Mouse (Mus musculus) heart, postnatal 0 days (tissue): ENCODE measurements at regions not wholly inside any gene's neighbourhood (a gene's known extent, or its start where the extent isn't known, plus 50 kb on each side); places are given as distances from the start of the nearest gene placed in this dataset.

ENCODE experiments used
- ATAC-seq: fragments of 200-750 bp; cut with Nextera tagmentation; 2 replicates; pipeline ENCODE4 v1.8.0; 2017; ENCODE audit warnings: low read depth, moderate number of reproducible peaks, moderate library complexity; ENCODE audit not compliant: insufficient read depth
- DNase-seq: peaks from one replicate; pipeline ENCODE4 v3.0.0-alpha.2; 2016; ENCODE audit warnings: low spot score
- H3K27ac ChIP-seq: fragments of 300-500 bp; sonication (generic); 2 replicates; pipeline ENCODE4 v1.5.1; 2014; ENCODE audit warnings: low read depth, mild to moderate bottlenecking
- H3K27me3 ChIP-seq: fragments of 300-500 bp; sonication (generic); 2 replicates; pipeline ENCODE4 v1.6.1; 2014; ENCODE audit warnings: low read length, mixed read lengths; ENCODE audit not compliant: control insufficient read depth, insufficient read depth
- H3K36me3 ChIP-seq: fragments of 300-500 bp; sonication (generic); replicated peaks from 2 replicates; pipeline ENCODE4 v1.6.1; 2014; ENCODE audit warnings: low read length, mixed read lengths; ENCODE audit not compliant: control insufficient read depth, insufficient read depth
- H3K4me1 ChIP-seq: fragments of 300-500 bp; sonication (generic); 2 replicates; pipeline ENCODE4 v1.6.1; 2014; ENCODE audit warnings: antibody characterized with exemption; ENCODE audit not compliant: control insufficient read depth, insufficient read depth
- H3K4me2 ChIP-seq: fragments of 300-500 bp; sonication (generic); 2 replicates; pipeline ENCODE4 v1.6.1; 2014; ENCODE audit warnings: low read depth, mild to moderate bottlenecking, low read length, moderate library complexity
- H3K4me3 ChIP-seq: fragments of 300-500 bp; sonication (generic); 2 replicates; pipeline ENCODE4 v1.5.1; 2014; ENCODE audit warnings: low read depth, low read length
- H3K9ac ChIP-seq: fragments of 300-500 bp; sonication (generic); replicated peaks from 2 replicates; pipeline ENCODE4 v1.6.1; 2014; ENCODE audit warnings: low read depth, low read length, mixed read lengths
- H3K9me3 ChIP-seq: fragments of 300-500 bp; sonication (generic); replicated peaks from 2 replicates; pipeline ENCODE4 v1.6.1; 2016; ENCODE audit warnings: low read length; ENCODE audit not compliant: control insufficient read depth
- CTCF ChIP-seq: IDR thresholded peaks from 2 replicates; pipeline ENCODE4 v1.5.1; 2016; ENCODE audit warnings: antibody characterized with exemption, control low read depth, low read depth
- EP300 ChIP-seq: IDR thresholded peaks from 2 replicates; pipeline ENCODE4 v1.6.1; 2016; ENCODE audit warnings: antibody characterized with exemption, low read depth
- WGBS: fragments of 180-500 bp; shearing (Covaris S2); extraction: QIAGEN DNeasy Blood & Tissue Kit; methylation state at CpG from one replicate; pipeline ENCODE4 v1.1.7; 2014; 5-methylcytosine and 5-hydroxymethylcytosine counted together

DNA sequence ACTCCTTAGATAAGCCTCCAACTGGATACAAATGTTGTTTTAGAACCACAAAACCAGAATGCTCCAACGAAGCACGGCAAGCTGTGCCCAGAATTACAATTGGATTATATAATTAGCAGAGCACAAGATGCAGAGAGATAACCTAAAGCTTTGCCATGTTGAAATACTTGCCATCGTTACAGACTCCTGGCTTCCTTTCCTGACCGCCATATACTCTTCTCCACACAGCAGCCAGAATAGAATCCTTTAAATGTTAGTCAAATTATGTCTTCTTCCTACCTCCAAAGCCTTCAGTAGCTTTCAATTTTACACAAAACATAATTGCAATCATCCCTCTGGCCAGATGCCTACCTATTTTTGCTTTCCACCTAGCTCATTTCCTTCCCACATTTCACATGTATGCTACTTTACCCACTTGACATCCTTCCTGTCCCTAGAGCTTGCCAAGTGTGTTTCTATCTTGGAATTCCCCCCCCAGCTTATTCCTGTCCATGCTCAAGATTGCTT, 52.8 kb upstream of the G2e3 start:
- DNase-seq (no peak), ATAC-seq (no peak)
- Histone ChIP-seq H3K36me3 (no peaks in the 10 kb centered on the region), H3K9me3 (no peaks in the 10 kb centered on the region), H3K4me3 (no peak overlapping the region), H3K9ac (no peak overlapping the region), H3K27ac (no peak overlapping the region), H3K27me3 (no peaks in the 10 kb centered on the region), H3K4me2 (no peak overlapping the region), H3K4me1 (no peaks in the 10 kb centered on the region; the same call in 1 of the 2 replicates)
- TF ChIP-seq CTCF (no peak), EP300 (no peak)
- 65% methylated on average over 4 of the region's 4 CpGs for WGBS

DNA sequence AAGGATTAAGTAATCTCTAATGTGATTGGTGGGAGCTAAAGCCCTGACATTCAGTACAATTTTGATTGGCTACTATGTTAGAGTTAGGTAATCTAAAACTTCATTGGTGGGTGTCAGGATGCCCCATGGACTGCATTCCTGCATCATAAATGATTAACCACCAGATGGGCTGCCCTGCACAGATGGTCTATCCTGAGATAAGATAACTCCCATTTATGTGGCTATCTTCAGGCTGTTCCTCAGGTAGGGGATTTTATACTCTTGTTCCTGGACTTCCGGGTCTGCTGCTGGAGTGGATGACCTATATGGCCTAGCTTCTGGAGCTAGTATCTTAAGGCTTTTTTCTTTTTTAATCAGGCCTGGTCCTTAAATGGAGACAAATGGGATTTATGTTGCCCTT, 69.5 kb upstream of the G2e3 start:
- no peaks in the 10 kb centered on the region for H3K4me1 ChIP-seq
- H3K27ac ChIP-seq, result no peak overlapping the region
- no peaks in the 10 kb centered on the region for H3K27me3 ChIP-seq
- no peak for TF ChIP-seq EP300
- no peak for TF ChIP-seq CTCF
- H3K9ac ChIP-seq, result no peak overlapping the region
- no peaks in the 10 kb centered on the region for H3K36me3 ChIP-seq
- ATAC-seq, result no peak
- H3K9me3 ChIP-seq, result no peaks in the 10 kb centered on the region
- WGBS, result 69% methylated on average over 1 of the region's 1 CpGs
- H3K4me3 ChIP-seq, result no peak overlapping the region
- H3K4me2 ChIP-seq, result no peak overlapping the region
- no peak for DNase-seq

DNA sequence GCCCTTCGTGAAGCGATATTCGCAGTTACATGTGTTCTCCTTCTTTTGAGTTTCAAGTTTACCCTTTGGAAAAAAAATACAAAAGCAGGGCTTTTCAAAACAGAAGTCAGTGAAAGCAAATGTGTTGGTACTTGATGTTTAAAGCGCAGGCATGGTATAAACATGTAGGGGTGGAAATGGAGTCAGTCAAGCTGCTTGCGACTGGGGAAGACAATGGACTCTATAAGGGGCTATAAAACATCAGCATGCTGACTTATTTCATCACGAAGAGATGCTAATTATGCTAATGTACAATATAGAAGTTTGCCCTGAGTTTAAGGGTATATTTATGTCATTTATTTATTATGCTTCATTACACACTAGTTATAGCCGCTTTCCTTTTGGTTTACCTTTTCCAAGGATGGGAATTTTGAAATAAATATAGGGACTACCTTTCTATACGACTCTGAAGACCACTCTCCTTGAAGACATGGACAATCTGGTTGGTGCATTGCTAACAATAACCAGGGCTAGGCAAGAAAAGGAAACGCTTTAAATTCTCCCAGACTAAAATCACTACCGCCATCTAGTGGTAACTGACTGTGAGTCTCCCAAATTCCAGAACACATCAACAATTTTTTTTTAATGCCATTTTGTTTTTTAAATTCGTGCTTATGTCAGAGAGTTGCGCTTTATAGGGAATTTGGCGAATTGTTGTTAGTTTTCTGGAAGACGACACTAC, 71.9 kb upstream of the G2e3 start:
- WGBS, result 47% methylated on average over 14 of the region's 14 CpGs
- Histone ChIP-seq H3K27me3 (no peaks in the 10 kb centered on the region), H3K4me2 (peak overlapping the region; percentile 33), H3K9ac (no peak overlapping the region), H3K4me1 (no peaks in the 10 kb centered on the region), H3K27ac (no peak overlapping the region), H3K36me3 (no peaks in the 10 kb centered on the region), H3K9me3 (no peaks in the 10 kb centered on the region), H3K4me3 (no peak overlapping the region)
- ATAC-seq (no peak), DNase-seq (peak; percentile 60)
- TF ChIP-seq CTCF (peak; percentile 71), EP300 (no peak)

DNA sequence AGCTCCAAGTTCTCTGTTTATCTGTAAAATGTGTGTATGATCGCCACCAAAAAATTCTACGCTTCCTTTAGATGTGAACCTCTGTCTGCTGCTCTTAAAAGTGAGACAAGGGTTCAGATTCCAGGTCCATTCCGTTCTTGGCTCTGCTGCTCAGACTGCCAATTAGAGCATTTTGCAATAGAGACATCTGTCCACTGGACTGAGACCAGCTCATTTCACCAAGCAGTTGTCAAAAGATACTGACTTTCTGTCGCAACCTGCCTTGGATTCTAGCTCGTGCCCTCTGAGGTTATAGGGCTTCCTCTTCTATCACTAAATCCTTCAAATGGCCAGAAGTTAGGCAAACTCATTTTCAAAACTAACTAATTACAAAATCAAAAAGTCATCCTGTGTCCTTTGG, 74.4 kb upstream of the G2e3 start:
- H3K9ac ChIP-seq, result no peak overlapping the region
- H3K4me1 ChIP-seq, result no peaks in the 10 kb centered on the region
- H3K9me3 ChIP-seq, result no peaks in the 10 kb centered on the region
- 67% methylated on average over 5 of the region's 5 CpGs for WGBS
- DNase-seq (no peak), ATAC-seq (no peak)
- H3K27ac ChIP-seq, result no peak overlapping the region
- no peak overlapping the region for H3K4me3 ChIP-seq
- no peak for TF ChIP-seq CTCF
- TF ChIP-seq EP300, result no peak
- H3K36me3 ChIP-seq, result no peaks in the 10 kb centered on the region
- no peak overlapping the region for H3K4me2 ChIP-seq
- H3K27me3 ChIP-seq, result no peaks in the 10 kb centered on the region

DNA sequence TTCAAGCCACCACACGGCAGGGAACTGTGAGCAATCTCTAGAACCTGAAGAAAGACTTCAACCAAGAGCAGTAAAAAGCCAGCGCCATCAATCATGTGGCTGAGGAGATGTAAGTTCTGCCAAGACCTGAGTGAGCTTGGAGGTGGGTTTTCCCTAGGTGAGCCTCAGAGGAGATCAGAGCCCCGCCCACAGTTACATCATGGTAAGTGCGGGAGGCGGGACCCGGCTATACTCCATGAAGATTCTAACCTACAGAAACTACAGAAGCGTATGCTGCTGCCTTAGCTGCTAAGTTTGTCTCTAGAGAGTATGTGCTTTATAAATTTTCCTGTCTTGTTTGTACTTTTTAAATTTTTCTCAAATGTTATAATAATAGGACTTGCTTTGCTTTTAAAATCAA, 105.0 kb upstream of the G2e3 start:
- Histone ChIP-seq H3K9ac (no peak overlapping the region), H3K4me3 (no peak overlapping the region), H3K4me2 (no peak overlapping the region), H3K4me1 (no peaks in the 10 kb centered on the region), H3K27me3 (no peaks in the 10 kb centered on the region), H3K36me3 (no peaks in the 10 kb centered on the region), H3K27ac (no peak overlapping the region), H3K9me3 (no peaks in the 10 kb centered on the region)
- ATAC-seq, result no peak
- DNase-seq, result no peak
- 80% methylated on average over 7 of the region's 7 CpGs for WGBS
- TF ChIP-seq CTCF (no peak), EP300 (no peak)
